14 mouse cellular contexts compared by ENCODE assay signal in genomic region chr14:57737089-57737488, GRCm38 (mm10). TPM values are rescaled to one million over a fixed set of nuclear protein-coding genes. Genes with fewer than 3 reads are reported as not detected.
DNase-seq lines count a peak whose midpoint lies in the region; ATAC-seq and TF ChIP-seq lines count a peak whose summit lies in the region.
"Had no signal": no experiment of that assay in that cellular context is flagged by ENCODE, and none has a peak within 500 bp of the region (broad histone marks: within the 10 kb centered on the region; RNA-seq: fewer than 3 reads in every experiment).

No protein-coding gene starts in this region.

- DNase-seq in kidney, adult 2 months, result no peak
- DNase-seq in lung, adult 2 months, result no peak
- DNase-seq in thymus, postnatal 25 days, result no peak
- DNase-seq: cerebellum, adult 2 months; right cerebral cortex, postnatal 14 days; thymus, postnatal 4 days had no signal

- TF ChIP-seq CTCF in kidney, adult 2 months (conservative IDR thresholded peaks at IDR 0.05; ENCODE audit: insufficient read depth, insufficient read length, low read depth, low read length), result no peak
- no peak for TF ChIP-seq CTCF in lung, adult 2 months (IDR thresholded peaks at IDR 0.05; ENCODE audit: insufficient read depth, low read length)

- H3K4me2 ChIP-seq in kidney, embryonic 15.5 days, result no peak overlapping the region
- H3K4me2 ChIP-seq in lung, embryonic 15.5 days, result no peak overlapping the region
- H3K4me2 ChIP-seq in heart, embryonic 12.5 days, result peak overlapping the region; percentile 33
- no peak overlapping the region for H3K4me2 ChIP-seq in intestine, embryonic 16.5 days (ENCODE audit: low read depth, low read length)
- H3K4me2 ChIP-seq in forebrain, embryonic 16.5 days (ENCODE audit: low read length), result no peak overlapping the region

- H3K27ac ChIP-seq in kidney, embryonic 15.5 days, result 0 out of 2 replicates have a peak overlapping the region, but pooled peaks have one; percentile 6
- H3K27ac ChIP-seq in kidney, adult 2 months (ENCODE audit: insufficient read depth, low read depth, low read length), result no peak overlapping the region
- no peak overlapping the region for H3K27ac ChIP-seq in lung, embryonic 15.5 days
- peak overlapping the region; percentile 87 for H3K27ac ChIP-seq in heart, embryonic 12.5 days (ENCODE audit: poor library complexity, severe bottlenecking)
- no peak overlapping the region for H3K27ac ChIP-seq in intestine, embryonic 16.5 days (ENCODE audit: low read length)
- no peak overlapping the region for H3K27ac ChIP-seq in forebrain, embryonic 16.5 days (ENCODE audit: low read length)

- no peak overlapping the region for H3K9ac ChIP-seq in kidney, embryonic 15.5 days
- no peak overlapping the region for H3K9ac ChIP-seq in lung, embryonic 15.5 days
- peak overlapping the region; percentile 21; the same call in 1 of the 2 replicates for H3K9ac ChIP-seq in heart, embryonic 12.5 days
- H3K9ac ChIP-seq in intestine, embryonic 16.5 days (ENCODE audit: low read depth, low read length), result no peak overlapping the region
- no peak overlapping the region for H3K9ac ChIP-seq in forebrain, embryonic 16.5 days (replicated peaks; ENCODE audit: low read depth, low read length)

- no peaks in the 10 kb centered on the region for H3K9me3 ChIP-seq in kidney, embryonic 15.5 days (replicated peaks)
- H3K9me3 ChIP-seq in lung, embryonic 15.5 days, result no peaks in the 10 kb centered on the region
- H3K9me3 ChIP-seq in heart, embryonic 12.5 days (replicated peaks), result no peaks in the 10 kb centered on the region
- H3K9me3 ChIP-seq in intestine, embryonic 16.5 days (ENCODE audit: control insufficient read depth, low read length), result no peaks in the 10 kb centered on the region
- no peaks in the 10 kb centered on the region for H3K9me3 ChIP-seq in forebrain, embryonic 16.5 days (ENCODE audit: control insufficient read depth, low read length)

- H3K36me3 ChIP-seq in kidney, embryonic 15.5 days, result peaks cover 11% of the 10 kb centered on the region; the same call in 1 of the 2 replicates
- no peaks in the 10 kb centered on the region; the same call in 1 of the 2 replicates for H3K36me3 ChIP-seq in kidney, adult 2 months (ENCODE audit: control insufficient read depth, insufficient read depth, low read length)
- H3K36me3 ChIP-seq in lung, embryonic 15.5 days, result peaks cover 8% of the 10 kb centered on the region; the same call in 1 of the 2 replicates
- H3K36me3 ChIP-seq in heart, embryonic 12.5 days, result peaks cover 14% of the 10 kb centered on the region
- H3K36me3 ChIP-seq in intestine, embryonic 16.5 days (ENCODE audit: control insufficient read depth, insufficient read depth, low read length), result no peaks in the 10 kb centered on the region
- H3K36me3 ChIP-seq in forebrain, embryonic 16.5 days (ENCODE audit: control insufficient read depth, insufficient read depth), result no peaks in the 10 kb centered on the region

- H3K27me3 ChIP-seq in kidney, embryonic 15.5 days, result no peaks in the 10 kb centered on the region
- H3K27me3 ChIP-seq in kidney, adult 2 months (replicated peaks; ENCODE audit: control insufficient read depth, insufficient read depth, low read length), result no peaks in the 10 kb centered on the region
- H3K27me3 ChIP-seq in lung, embryonic 15.5 days, result no peaks in the 10 kb centered on the region
- no peaks in the 10 kb centered on the region for H3K27me3 ChIP-seq in heart, embryonic 12.5 days (replicated peaks)
- H3K27me3 ChIP-seq in intestine, embryonic 16.5 days (replicated peaks; ENCODE audit: control insufficient read depth, insufficient read depth, low read length), result no peaks in the 10 kb centered on the region
- no peaks in the 10 kb centered on the region for H3K27me3 ChIP-seq in forebrain, embryonic 16.5 days (replicated peaks; ENCODE audit: control insufficient read depth, insufficient read depth, low read length)

- H3K4me3 ChIP-seq in kidney, embryonic 15.5 days (replicated peaks), result no peak overlapping the region
- H3K4me3 ChIP-seq in kidney, adult 2 months (ENCODE audit: insufficient read depth, low read depth, low read length), result no peak overlapping the region
- no peak overlapping the region for H3K4me3 ChIP-seq in lung, embryonic 15.5 days
- H3K4me3 ChIP-seq in lung, adult 2 months (replicated peaks; ENCODE audit: extremely low read depth, low read depth, low read length), result no peak overlapping the region
- H3K4me3 ChIP-seq in heart, embryonic 12.5 days, result no peak overlapping the region
- H3K4me3 ChIP-seq in intestine, embryonic 16.5 days (ENCODE audit: low read length), result no peak overlapping the region
- no peak overlapping the region for H3K4me3 ChIP-seq in forebrain, embryonic 16.5 days (replicated peaks; ENCODE audit: low read length)

- 0 out of 2 replicates have a peak, but pooled peaks have one; percentile 29 for ATAC-seq in kidney, embryonic 15.5 days (replicated peaks; ENCODE audit: low FRiP score)
- ATAC-seq in lung, embryonic 15.5 days (ENCODE audit: borderline replicate concordance, extremely low read depth, low FRiP score, low TSS enrichment), result 0 out of 2 replicates have a peak, but pooled peaks have one; percentile 17
- ATAC-seq in heart, embryonic 12.5 days (ENCODE audit: insufficient number of reproducible peaks, low FRiP score), result peak; percentile 76
- peak; percentile 33; the same call in 1 of the 2 replicates for ATAC-seq in intestine, embryonic 16.5 days
- no peak for ATAC-seq in forebrain, embryonic 16.5 days

- no peak for TF ChIP-seq POLR2A in kidney, adult 2 months (IDR thresholded peaks at IDR 0.05; ENCODE audit: low read depth, low read length)
- no peak for TF ChIP-seq POLR2A in lung, adult 2 months (IDR thresholded peaks at IDR 0.05; ENCODE audit: borderline replicate concordance, extremely low read depth, low read depth, low read length)

- peaks cover 67% of the 10 kb centered on the region for H3K4me1 ChIP-seq in kidney, embryonic 15.5 days
- peaks cover 8% of the 10 kb centered on the region; the same call in 1 of the 2 replicates for H3K4me1 ChIP-seq in kidney, adult 2 months (ENCODE audit: control insufficient read depth, insufficient read depth, low read length)
- peaks cover 54% of the 10 kb centered on the region for H3K4me1 ChIP-seq in lung, embryonic 15.5 days
- peaks cover 48% of the 10 kb centered on the region for H3K4me1 ChIP-seq in lung, adult 2 months (ENCODE audit: control insufficient read depth, insufficient read depth, low read length)
- peaks cover 81% of the 10 kb centered on the region for H3K4me1 ChIP-seq in heart, embryonic 12.5 days (replicated peaks)
- peaks cover 21% of the 10 kb centered on the region for H3K4me1 ChIP-seq in intestine, embryonic 16.5 days (ENCODE audit: control insufficient read depth, insufficient read depth, low read length)
- H3K4me1 ChIP-seq in forebrain, embryonic 16.5 days (replicated peaks; ENCODE audit: control insufficient read depth, insufficient read depth, low read length), result peaks cover 8% of the 10 kb centered on the region; the same call in 1 of the 2 replicates

RNA-seq across cellular contexts. Expression of gene Gm49361, which starts 8.8 kb away (rescaled TPM):
- polyA plus RNA-seq in kidney, embryonic 15.5 days (2015; fragmentation: Nextera tagmentation; extraction: Ambion mirVana), result not detected in 2 replicates
- not detected in 2 replicates for polyA plus RNA-seq in kidney, adult 2 months (2012; rRNA removed)
- not detected in 2 replicates for polyA plus RNA-seq in lung, embryonic 15.5 days (2015; fragmentation: Nextera tagmentation; extraction: Ambion mirVana)
- 2.2 TPM in 1 of 2 replicates, not detected in the other for polyA plus RNA-seq in lung, adult 2 months (2012; rRNA removed)
- polyA plus RNA-seq in heart, embryonic 12.5 days (2016; fragmentation: Nextera tagmentation; extraction: Ambion mirVana), result not detected in 2 replicates
- polyA plus RNA-seq in intestine, embryonic 16.5 days (2015; fragmentation: Nextera tagmentation; extraction: Ambion mirVana), result not detected in 2 replicates
- not detected in 2 replicates for polyA plus RNA-seq in forebrain, embryonic 16.5 days (2015; fragmentation: Nextera tagmentation; extraction: Ambion mirVana)
- polyA plus RNA-seq: C2C12; cerebellum, adult 2 months; gonadal fat pad, adult 2 months; limb, embryonic 14.5 days had no signal

RNA-seq across cellular contexts. Expression of gene Lats2, which starts 21.1 kb away (rescaled TPM):
- 23.5 and 24.5 TPM in 2 replicates for polyA plus RNA-seq in kidney, embryonic 15.5 days (2015; fragmentation: Nextera tagmentation; extraction: Ambion mirVana)
- polyA plus RNA-seq in kidney, adult 2 months (2012; rRNA removed), result 31.1 and 35.9 TPM in 2 replicates
- 23.8 and 25.6 TPM in 2 replicates for polyA plus RNA-seq in lung, embryonic 15.5 days (2015; fragmentation: Nextera tagmentation; extraction: Ambion mirVana)
- polyA plus RNA-seq in lung, adult 2 months (2012; rRNA removed), result 85.5 and 111 TPM in 2 replicates
- polyA plus RNA-seq in heart, embryonic 12.5 days (2016; fragmentation: Nextera tagmentation; extraction: Ambion mirVana), result 33.3 and 36.0 TPM in 2 replicates
- 11.5 and 13.4 TPM in 2 replicates for polyA plus RNA-seq in intestine, embryonic 16.5 days (2015; fragmentation: Nextera tagmentation; extraction: Ambion mirVana)
- polyA plus RNA-seq in forebrain, embryonic 16.5 days (2015; fragmentation: Nextera tagmentation; extraction: Ambion mirVana), result 7.9 and 8.9 TPM in 2 replicates

Comparison
In these comparisons a context has a peak if more than half of its experiments do, and no peak if none do; other contexts are left out.
1. H3K27ac ChIP-seq: peak in kidney, embryonic 15.5 days (single experiment) and heart, embryonic 12.5 days (single experiment); none in kidney, adult 2 months (single experiment), lung, embryonic 15.5 days (single experiment), intestine, embryonic 16.5 days (single experiment) and forebrain, embryonic 16.5 days (single experiment).